In genomic region chr12:99561333-99561766, GRCm38 (mm10) we compare ENCODE assay signal across 7 mouse cellular contexts. TPM values are rescaled to one million over a fixed set of nuclear protein-coding genes. Genes with fewer than 3 reads are reported as not detected.
A peak's percentile ranks its signal among the peaks of the same experiment; 100 is the strongest.
DNase-seq lines count a peak whose midpoint lies in the region; ATAC-seq and TF ChIP-seq lines count a peak whose summit lies in the region.

No protein-coding gene starts in this region.

- peak overlapping the region; percentile 94 for H3K4me2 ChIP-seq in intestine, postnatal 0 days (replicated peaks; ENCODE audit: low read depth)

- peaks cover 50% of the 10 kb centered on the region for H3K4me1 ChIP-seq in forebrain, embryonic 10.5 days
- H3K4me1 ChIP-seq in intestine, postnatal 0 days (replicated peaks; ENCODE audit: control insufficient read depth, insufficient read depth, low read length), result no peaks in the 10 kb centered on the region; the same call in 1 of the 2 replicates

- H3K27me3 ChIP-seq in forebrain, embryonic 10.5 days (ENCODE audit: poor library complexity, severe bottlenecking), result no peaks in the 10 kb centered on the region
- H3K27me3 ChIP-seq in intestine, postnatal 0 days (replicated peaks; ENCODE audit: control insufficient read depth, insufficient read depth, low read length), result no peaks in the 10 kb centered on the region

- no peak for ATAC-seq in intestine, postnatal 0 days

- peak overlapping the region; percentile 94 for H3K27ac ChIP-seq in forebrain, embryonic 10.5 days
- no peak overlapping the region for H3K27ac ChIP-seq in intestine, postnatal 0 days (ENCODE audit: low read depth, low read length)

- no peaks in the 10 kb centered on the region for H3K36me3 ChIP-seq in forebrain, embryonic 10.5 days (replicated peaks)
- H3K36me3 ChIP-seq in intestine, postnatal 0 days (ENCODE audit: control insufficient read depth, insufficient read depth), result no peaks in the 10 kb centered on the region

- DNase-seq in 3T3-L1 (ENCODE audit: low read depth, low spot score), result peak; percentile 78
- peak; percentile 43 to 49 for DNase-seq in B cell, adult 2 months
- no peak for DNase-seq in forebrain, embryonic 10.5 days (ENCODE audit: extremely low spot score, low spot score)
- peak; percentile 46 for DNase-seq in neural tube, embryonic 10.5 days (ENCODE audit: extremely low spot score, low spot score)
- DNase-seq in ovary, adult 18-20 months (ENCODE audit: low spot score), result no peak
- no peak for DNase-seq in cerebellum, adult 8-10 months

- WGBS in forebrain, embryonic 10.5 days, result 55% methylated on average over 3 of the region's 3 CpGs
- WGBS in intestine, postnatal 0 days, result 58% methylated on average over 3 of the region's 3 CpGs

- peak overlapping the region; percentile 78 for H3K4me3 ChIP-seq in forebrain, embryonic 10.5 days
- peak overlapping the region; percentile 93; the same call in 1 of the 2 replicates for H3K4me3 ChIP-seq in intestine, postnatal 0 days (ENCODE audit: low read depth, low read length)

- no peak overlapping the region for H3K9ac ChIP-seq in intestine, postnatal 0 days (ENCODE audit: low read depth, low read length)

- no peaks in the 10 kb centered on the region for H3K9me3 ChIP-seq in forebrain, embryonic 10.5 days
- no peaks in the 10 kb centered on the region for H3K9me3 ChIP-seq in intestine, postnatal 0 days (ENCODE audit: control insufficient read depth)

- no peak for TF ChIP-seq CTCF in intestine, postnatal 0 days (IDR thresholded peaks at IDR 0.05; ENCODE audit: low read depth)

RNA-seq across cellular contexts. Expression of gene Foxn3, which starts 2.0 kb away (rescaled TPM):
- 46.4 and 47.3 TPM in 2 replicates for polyA plus RNA-seq in forebrain, embryonic 10.5 days (2016; fragmentation: Nextera tagmentation; extraction: Ambion mirVana)
- 41.9 and 48.4 TPM in 2 replicates for polyA plus RNA-seq in intestine, postnatal 0 days (2015; fragmentation: Nextera tagmentation; extraction: Ambion mirVana)

Comparison
In these comparisons a context has a peak if more than half of its experiments do, and no peak if none do; other contexts are left out.
1. DNase-seq: peak in 3T3-L1 (single experiment), B cell, adult 2 months (2 of 2) and neural tube, embryonic 10.5 days (single experiment); none in forebrain, embryonic 10.5 days (single experiment), ovary, adult 18-20 months (single experiment) and cerebellum, adult 8-10 months (single experiment).